Mouse (Mus musculus): ENCODE measurements around the gene Tspan17. TPM values are rescaled to one million over a fixed set of nuclear protein-coding genes. Genes with fewer than 3 reads are reported as not detected.
"Not testable (repeated sequence)": the region's sequence is repeated elsewhere in the genome, so short reads cannot be mapped to it uniquely, and the experiment has no call there.

Gene Tspan17
- polyA plus RNA-seq, 1 experiment: 44.3 TPM

GRCm38 (mm10) chr13:54760906-54761305 is 28.3 kb upstream of the Tspan17 start:
- no peak for DNase-seq (ENCODE audit: low read depth)

GRCm38 (mm10) chr13:54765281-54766191 is 23.6 kb upstream of the Tspan17 start:
- no peak for DNase-seq (ENCODE audit: low read depth)

GRCm38 (mm10) chr13:54766192-54766768 is 22.9 kb upstream of the Tspan17 start, which contains the start of gene Sncb:
Gene Sncb, minus strand, starts transcription at chr13:54766595.
- DNase-seq (ENCODE audit: low read depth): no peak

- DNase-seq (ENCODE audit: low read depth): no peak
These were observed 22.2 kb upstream of the Tspan17 start for GRCm38 (mm10) chr13:54767012-54767411.

- DNase-seq (ENCODE audit: low read depth): no peak
These were observed 8.6 kb upstream of the Tspan17 start for GRCm38 (mm10) chr13:54780592-54780991.

- DNase-seq (ENCODE audit: low read depth): no peak
These were observed 8.1 kb upstream of the Tspan17 start for GRCm38 (mm10) chr13:54781086-54781485.

GRCm38 (mm10) chr13:54783235-54783634 is 5.9 kb upstream of the Tspan17 start:
- no peak for DNase-seq (ENCODE audit: low read depth)

- DNase-seq (ENCODE audit: low read depth): no peak
These were observed 5.5 kb upstream of the Tspan17 start, which contains the start of gene Eif4e1b for GRCm38 (mm10) chr13:54783698-54784097. Gene Eif4e1b, plus strand, starts transcription at chr13:54783998.

- DNase-seq (ENCODE audit: low read depth): not testable (repeated sequence)
These were observed 1.6 kb upstream of the Tspan17 start for GRCm38 (mm10) chr13:54787591-54787990.

- DNase-seq (ENCODE audit: low read depth): no peak
These were observed 602 bp downstream of the Tspan17 start for GRCm38 (mm10) chr13:54789561-54790397.

- DNase-seq (ENCODE audit: low read depth): no peak
These were observed 3.4 kb downstream of the Tspan17 start for GRCm38 (mm10) chr13:54792259-54793230.

- DNase-seq (ENCODE audit: low read depth): no peak
These were observed 4.9 kb downstream of the Tspan17 start for GRCm38 (mm10) chr13:54794002-54794577.

- no peak for DNase-seq (ENCODE audit: low read depth)
These were observed 5.7 kb downstream of the Tspan17 start for GRCm38 (mm10) chr13:54794843-54795242.

- DNase-seq (ENCODE audit: low read depth): no peak
These were observed 8.2 kb downstream of the Tspan17 start for GRCm38 (mm10) chr13:54797356-54797755.

GRCm38 (mm10) chr13:54797861-54798643 is 8.9 kb downstream of the Tspan17 start:
- DNase-seq (ENCODE audit: low read depth): no peak

GRCm38 (mm10) chr13:54798740-54799139 is 9.6 kb downstream of the Tspan17 start:
- DNase-seq (ENCODE audit: low read depth): no peak

GRCm38 (mm10) chr13:54799701-54800100 is 10.5 kb downstream of the Tspan17 start:
- no peak for DNase-seq (ENCODE audit: low read depth)

GRCm38 (mm10) chr13:54800206-54800605 is 11.0 kb downstream of the Tspan17 start:
- DNase-seq (ENCODE audit: low read depth): no peak

GRCm38 (mm10) chr13:54803010-54803409 is 13.8 kb downstream of the Tspan17 start:
- DNase-seq (ENCODE audit: low read depth): no peak
